Mouse (Mus musculus): ENCODE data around the gene Lag3.

The Lag3 gene

DNA sequence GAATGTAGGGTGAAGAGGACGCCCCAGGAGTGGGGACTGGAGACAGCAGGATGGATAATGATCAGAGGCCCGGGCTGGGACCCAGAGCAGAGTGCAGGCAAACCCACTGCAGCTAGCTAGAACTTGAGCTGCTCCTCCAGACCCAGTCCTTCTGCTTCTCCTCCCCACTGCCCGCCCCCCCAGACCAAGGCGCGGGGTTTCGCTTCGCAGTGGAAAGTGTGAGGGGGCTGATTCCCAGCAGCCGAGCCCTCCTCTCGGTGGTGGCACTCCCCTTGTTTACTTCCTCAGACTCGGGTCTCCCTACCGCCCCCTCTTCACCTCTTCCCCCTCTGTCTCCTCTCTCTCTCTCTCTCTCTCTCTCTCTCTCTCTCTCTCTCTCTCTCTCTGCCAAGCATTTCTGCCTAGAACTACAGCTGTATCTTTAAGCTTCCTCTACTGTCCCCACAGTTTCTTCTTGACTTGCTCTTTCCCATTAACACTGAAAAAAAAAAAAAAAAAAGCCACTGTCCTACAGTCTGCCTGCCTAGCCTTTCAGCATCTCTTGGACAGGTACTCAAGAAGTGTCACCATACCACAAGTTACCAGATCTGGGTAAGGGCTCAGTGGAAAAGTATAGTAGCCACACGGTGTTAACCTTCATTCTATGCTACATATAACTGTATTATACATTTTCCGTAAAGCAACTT is at the start of gene Lag3:
Lag3 (minus strand) TSS at position 173 of the 686 bp plus-strand sequence.
- no peak for DNase-seq (ENCODE audit: low read depth)

DNA sequence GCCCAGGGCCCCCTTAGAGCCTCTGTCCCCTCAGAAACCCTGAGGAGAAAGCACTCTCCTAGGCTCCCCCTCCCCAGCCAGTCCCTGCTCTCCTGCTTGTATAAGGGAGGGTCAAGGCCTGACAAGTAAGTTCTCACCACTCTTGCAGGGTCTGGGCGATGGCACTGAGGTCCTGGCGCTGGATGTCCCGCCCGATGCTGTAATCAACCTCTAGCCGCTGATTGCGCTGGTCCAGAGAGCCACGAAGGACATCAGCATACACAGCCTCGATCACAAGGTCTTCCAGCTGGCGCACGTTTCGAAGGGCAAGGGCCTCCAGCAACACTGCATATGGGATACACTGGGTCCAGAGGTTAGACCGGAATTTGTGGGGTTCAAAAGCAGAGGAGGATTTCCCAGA is 49.5 kb upstream of the Lag3 start:
- DNase-seq (ENCODE audit: low read depth): no peak

DNA sequence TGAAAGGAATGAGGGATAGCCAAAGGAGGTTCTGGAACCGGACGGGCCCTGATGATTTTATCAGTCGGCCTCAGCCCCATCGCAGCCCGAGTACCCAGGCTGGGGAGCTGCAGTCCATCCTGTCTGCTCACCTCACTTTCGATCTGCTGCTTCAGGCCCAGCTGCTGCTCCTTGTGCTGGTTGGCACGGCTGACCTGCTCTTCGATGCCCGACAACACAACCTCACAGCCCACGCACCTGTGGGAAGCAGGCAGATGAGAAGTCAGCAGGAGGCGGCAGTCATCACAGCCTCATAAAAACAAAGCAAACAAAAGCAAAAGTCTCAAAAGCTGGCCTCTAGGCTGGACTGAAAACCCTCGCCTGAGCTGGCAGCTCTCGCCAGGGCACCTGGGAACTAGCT is 48.5 kb upstream of the Lag3 start:
- no peak for DNase-seq (ENCODE audit: low read depth)

DNA sequence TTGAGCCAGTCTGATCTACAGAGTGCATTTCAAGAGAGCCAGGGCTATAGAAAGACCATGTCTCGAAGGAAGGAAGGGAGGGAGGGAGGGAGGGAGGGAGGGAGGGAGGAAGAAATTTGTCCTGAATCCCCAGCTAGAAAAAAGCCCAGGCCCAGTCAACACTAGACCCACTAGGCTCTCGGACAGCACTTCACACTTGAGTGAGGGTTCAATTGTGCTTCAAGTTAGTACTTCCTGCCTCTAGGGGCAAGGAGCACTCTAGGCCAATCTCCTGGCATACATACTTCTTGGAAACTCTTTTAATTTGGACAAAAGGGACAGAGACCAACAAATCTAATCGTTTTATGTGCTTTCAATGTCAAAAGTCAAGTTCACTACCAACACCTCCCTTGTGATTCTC is 46.6 kb upstream of the Lag3 start:
- no peak for DNase-seq (ENCODE audit: low read depth)

DNA sequence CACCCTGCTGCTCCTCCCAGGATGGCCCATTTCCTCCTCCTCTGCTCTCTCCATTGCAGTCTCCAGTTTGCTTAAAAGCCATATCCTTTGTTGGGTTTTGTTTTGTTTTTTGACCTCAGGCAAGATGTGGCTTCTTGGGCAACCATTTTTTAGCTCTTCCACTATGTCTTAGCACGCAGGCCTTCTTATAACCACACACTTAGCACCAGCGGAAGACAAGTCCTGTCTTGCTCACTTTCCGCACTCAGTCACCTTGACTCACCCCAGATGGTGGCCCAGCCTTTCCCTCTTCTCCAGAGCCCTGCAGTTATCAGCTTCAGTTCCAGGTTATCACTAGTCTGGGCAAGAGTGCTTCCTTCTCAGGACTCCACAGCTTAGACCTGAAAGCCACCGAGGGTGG is 43.7 kb upstream of the Lag3 start:
- no peak for DNase-seq (ENCODE audit: low read depth)

DNA sequence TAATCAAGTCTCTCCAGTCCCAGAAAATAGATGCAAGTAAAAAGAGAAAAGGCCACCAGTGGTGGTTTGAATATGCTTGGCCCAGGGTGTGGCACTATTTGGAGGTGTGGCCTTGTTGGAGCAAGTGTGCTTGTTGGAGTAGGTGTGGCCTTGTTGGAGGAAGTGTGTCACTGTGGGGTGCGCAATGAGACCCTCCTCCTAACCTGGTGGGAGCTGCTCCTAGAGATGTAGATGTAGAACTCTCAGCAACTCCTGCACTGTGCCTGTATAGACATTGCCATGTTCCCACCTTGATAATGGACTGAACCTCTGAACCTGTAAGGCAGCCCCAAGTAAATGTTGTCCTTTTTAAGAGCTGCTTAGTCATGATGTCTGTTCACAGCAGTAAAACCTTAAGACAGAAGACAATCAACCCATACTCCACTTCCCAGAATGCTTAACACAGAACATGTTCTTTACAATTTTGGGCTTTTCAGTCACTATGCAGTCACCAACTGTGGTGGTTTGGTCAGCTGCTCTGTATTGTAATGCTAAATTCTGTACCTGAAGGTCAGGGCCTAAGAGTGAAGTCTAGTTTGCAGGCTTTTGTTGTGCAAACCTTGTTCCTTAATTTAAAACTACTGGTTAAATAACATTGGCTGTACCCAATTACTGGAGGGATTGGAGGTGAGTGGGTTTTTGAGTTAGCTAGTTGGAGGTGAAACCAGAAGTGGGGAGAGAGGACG is 42.6 kb upstream of the Lag3 start:
- DNase-seq (ENCODE audit: low read depth): no peak

DNA sequence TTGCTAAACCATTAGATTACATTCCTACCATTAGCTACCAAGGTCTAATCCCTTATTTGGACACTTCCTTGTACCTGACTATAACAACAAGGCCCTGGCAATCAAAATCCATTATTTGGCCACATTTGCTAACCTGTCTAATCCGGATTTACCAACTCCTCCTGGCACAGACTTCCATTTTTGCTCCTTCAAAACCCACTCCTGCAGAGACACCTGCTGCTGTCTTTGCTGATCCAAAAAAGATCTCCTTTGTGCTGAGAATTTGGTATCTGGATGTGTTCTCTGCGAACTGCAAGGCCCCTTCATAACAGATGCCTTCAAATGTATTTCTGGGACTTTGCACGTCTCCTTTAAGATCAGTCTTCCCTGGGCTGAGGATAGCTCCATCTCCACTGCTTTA is 32.0 kb upstream of the Lag3 start:
- DNase-seq (ENCODE audit: low read depth): no peak

DNA sequence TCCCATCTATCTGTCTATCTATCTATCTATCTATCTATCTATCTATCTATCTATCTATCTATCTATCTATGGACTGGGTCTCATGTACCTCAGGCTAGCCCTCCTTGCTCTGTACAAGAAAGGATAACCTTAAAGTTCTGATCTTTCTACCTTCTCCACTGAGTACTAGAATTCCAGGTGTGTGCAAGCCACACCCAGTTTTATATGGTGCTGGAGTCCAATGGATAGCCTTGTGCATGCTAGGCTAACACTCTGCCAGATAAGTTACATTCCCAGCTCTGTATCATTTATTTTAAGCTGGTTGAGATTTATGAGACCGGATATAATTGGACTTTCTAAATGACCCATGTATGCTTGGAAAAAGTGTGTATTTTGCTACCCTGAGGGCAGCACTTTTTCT is 30.2 kb upstream of the Lag3 start:
- no peak for DNase-seq (ENCODE audit: low read depth)

DNA sequence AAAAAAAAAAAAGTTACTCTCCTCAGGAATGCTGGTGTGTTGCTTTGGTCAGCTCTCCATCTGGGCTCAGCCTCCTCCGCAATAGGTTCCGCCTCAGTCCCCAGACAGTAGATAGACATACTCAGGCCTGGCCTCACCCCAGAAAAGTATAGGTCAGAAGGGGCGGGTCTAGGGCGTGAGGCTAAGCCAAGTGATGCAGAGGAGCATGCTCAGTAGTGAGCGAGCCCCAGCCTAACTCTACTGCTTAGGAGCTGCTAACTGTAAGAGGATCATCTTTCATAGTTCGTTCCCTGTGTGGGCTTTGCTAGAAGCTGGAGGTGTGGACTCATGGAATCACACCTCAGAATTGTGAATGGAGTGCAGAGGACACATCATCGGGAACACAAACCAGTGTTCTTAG is 27.0 kb upstream of the Lag3 start:
- DNase-seq (ENCODE audit: low read depth): no peak

DNA sequence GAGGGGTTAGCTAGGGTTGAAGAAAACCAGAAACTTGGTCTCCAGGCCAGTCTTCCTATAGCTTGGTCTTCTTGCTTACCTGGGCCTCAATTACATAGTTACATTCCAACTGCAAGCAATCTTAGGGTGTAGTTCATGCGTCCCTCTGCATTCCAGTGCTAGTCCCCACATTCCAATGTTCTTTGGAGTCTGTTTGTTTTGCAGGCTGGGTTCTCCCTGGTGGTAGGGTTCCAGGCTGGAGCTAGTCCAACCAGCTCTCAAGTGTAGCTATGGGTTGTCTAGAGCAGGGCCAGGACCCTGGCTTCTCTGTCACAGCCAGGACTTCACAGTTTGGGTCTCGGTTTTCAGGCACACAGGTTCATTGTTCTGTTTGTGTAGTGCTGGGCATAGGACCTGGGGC is 26.0 kb upstream of the Lag3 start:
- no peak for DNase-seq (ENCODE audit: low read depth)

DNA sequence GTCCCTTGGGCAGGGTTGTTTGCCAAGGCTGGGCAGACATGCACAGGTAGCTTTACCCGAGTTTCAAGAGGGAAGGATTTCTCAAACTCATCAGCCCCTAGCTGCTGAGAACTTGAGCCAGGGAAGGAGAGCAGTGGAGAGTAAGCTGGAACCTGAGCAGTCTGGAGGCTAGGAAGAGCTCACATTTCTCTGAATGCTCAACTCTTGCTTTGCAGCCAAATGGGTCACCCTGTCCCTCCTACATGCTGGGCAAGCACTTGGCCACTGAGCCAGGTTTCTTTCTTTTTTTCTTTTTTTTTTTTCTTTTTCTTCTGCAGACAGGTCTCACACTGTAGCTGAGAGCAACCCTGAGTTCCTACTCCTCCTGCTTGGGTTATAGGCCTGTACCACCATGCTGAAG is 25.2 kb upstream of the Lag3 start:
- DNase-seq (ENCODE audit: low read depth): no peak

DNA sequence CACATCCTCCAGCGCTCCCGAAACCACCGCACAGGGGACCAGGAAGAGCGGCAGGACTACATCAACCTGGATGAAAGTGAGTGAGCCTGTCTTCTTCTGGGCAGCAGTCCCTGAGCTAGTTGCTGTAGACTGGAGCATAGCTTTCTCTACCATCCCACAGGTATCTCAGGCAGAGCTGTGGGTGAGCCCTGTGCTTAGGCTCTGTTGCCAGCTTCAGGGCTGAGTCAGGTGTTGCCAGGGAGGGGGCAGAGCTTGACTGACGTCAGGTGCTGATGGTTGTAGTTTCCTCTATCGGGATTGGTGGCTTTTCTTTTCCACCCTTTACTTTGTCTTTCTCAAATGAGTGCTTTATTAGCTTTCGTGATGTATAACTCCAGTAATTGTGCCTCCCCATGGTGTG is 23.2 kb upstream of the Lag3 start:
- DNase-seq (ENCODE audit: low read depth): no peak

DNA sequence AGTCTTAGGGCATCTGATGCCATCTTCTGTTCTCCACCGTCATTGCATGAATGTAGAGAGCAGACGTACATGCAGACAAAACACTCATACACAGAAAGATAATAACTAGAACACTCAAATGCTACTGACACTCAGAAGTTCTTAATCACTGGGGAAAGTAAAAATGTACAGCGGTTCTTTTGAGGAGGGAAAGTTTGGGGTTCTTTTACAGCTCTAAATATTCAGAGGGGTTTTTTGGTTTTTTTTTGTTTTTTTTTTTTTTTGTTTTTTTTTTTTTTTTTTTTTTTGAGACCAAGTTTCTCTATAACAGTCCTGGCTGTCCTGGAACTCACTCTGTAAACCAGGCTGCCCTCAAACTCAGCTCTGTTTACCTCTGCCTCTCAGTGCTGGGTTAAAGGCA is 21.6 kb upstream of the Lag3 start:
- DNase-seq (ENCODE audit: low read depth): peak; percentile 23

DNA sequence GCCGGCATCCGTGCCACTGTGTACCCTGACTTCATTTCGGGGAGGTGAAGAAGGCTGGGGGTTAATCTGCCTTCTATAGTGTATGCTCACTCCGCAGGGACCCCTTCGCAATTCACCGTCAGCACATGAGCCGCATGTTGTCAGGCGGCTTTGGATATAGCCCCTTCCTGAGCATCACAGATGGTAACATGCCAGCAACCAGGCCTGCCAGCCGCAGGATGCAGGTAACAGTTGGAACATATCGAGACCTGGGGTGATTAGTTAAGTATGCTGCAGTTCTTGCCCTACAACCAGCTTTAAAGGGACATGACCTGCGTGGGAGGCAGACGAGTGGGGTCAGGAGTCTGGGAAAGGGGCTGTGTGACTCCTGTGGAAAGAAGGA is 20.8 kb upstream of the Lag3 start:
- no peak for DNase-seq (ENCODE audit: low read depth)

DNA sequence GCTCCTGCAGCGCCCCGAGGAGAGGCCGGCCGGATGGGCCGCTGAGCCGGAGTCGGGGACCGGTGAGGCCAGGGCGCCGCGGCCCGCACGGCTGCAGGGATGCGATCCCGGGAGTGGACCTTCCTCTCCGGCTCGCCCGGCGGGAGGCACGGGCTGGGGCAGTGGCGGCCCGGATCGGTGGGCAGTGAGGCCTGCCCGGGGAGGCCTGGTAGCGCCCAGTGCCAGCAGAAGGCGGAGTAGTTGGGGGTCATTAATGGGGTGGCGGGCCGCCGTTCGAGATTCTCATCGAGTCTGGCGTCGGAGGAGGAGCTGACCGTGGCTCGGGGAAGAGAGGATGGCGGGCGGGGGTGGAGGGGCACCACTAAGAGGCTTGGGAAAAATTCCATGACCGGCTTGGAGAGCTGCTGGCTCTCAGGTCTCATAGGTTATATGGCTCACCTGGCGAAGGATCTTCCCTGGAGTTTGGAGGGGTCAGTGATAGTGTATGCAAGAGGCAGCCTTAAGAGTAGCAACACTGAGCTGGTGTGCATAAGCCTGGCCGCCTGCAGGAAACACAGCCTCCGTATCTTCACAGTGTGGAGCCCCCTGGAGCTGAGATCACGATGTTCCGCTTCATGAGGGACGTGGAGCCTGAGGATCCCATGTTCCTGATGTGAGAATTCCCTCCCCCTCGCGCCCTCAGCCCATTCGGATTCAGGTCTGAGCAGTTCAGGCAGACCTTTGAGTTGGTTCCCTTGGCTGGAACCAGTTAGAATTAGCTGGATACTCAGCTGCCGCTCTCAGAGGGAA is 20.2 kb upstream of the Lag3 start:
- peak; percentile 56 for DNase-seq (ENCODE audit: low read depth)

DNA sequence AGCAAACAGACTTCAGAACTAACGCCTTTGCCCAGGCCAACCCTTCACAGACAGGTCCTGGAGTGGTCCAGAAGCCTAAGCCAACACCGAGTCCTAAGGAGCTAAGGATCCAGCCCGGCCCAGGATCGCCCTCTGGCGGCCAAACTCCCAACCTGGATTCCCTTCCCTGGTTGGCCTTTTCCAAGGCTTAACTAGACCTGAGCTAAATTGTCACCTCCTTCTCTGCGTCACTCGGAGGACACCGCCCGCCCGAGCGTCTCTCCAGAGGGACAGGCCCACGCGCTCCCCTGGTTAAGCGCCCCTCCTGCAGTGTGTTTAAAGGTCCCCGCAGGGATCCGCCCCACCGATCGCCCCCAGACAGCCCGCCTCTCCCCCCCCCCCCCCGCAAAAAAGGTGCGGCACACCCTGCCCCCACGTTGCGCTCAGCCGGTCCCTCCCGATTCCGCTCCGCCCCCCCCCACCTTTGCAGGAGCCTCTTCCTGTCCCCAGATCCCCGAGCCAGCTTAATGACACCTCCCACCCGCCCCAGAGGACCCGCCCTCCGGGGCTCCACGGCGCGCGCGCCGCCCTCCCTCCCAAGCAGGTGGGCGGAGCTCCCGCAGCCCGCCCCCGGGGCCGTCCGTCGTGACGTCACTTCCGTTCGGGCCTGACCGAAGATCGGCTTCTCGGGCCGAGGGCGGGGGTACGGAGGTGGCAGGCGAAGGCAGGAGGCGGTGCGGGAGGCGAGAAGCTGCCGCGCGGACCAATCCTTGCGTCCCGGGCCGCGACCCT is 19.4 kb upstream of the Lag3 start, which contains the start of gene Mlf2:
Mlf2 (plus strand) TSS at position 633 of the 771 bp plus-strand sequence.
- peak; percentile 98 for DNase-seq (ENCODE audit: low read depth)

DNA sequence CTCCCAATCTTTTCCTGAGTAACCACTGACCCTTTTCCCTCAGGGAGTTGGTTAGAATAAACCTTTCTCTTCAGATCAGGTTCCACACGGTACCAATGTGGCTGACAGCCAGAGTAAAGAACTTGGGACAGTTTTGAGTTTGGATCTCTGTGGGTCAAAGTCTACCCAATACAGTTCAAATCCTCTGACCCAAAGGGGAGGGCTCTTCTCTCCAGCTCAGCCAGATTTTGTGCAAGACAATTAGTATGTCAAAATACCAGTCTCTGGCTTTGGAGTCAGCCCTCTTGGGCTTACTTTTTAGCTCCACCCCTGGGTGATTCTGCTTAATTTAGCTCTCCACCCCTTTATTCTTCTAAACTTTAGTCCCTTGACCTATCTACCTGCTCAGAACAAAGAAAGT is 18.7 kb upstream of the Lag3 start:
- DNase-seq (ENCODE audit: low read depth): no peak

DNA sequence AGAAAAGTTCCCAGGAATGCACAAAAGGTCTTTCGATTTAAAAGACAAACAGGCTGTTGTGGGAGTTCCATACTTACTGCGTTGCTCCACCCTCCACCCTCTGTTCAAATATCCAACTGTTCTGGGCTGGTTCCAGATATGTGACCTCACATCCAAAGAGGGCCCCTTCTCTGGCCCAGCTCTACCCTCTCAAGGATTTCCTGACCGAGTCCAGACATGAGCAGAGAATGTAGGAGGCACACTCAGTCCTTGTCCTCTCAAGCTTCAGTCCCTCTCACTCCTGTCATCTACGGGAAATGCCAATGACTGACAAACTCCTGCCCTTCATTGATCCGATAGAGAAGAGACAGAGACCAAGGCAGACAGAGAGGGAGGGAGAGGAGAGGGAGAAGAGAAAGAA is 14.4 kb upstream of the Lag3 start:
- DNase-seq (ENCODE audit: low read depth): peak; percentile 29

DNA sequence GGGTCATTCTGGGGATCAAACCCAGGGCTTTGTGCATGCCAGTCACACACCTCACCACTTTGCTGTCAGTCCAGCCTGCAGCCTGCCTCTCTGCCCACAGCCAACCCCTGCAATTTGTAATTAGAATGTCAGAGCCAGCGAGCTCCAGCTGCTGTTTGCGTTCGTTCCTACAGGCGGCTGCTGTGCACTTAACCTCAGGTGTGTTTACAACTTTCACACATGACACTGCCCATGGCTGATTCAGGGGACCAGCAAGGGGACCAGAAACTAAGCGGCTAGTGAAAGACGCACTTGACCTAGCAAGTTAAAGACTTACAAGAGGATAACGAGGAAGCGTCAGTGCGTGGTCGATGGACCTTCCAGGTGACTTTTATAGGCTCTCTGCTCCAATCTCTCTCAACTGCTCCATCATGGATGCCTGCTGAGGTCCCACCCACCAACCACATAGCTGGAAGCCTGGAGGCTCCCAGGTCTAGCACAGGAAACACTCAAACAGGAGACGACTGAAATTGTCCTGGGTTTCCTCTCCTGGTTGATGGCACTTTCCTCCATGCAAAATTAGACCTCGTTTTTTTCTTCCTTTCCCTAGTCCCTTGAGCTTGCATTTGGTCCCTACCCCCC is 13.8 kb upstream of the Lag3 start:
- no peak for DNase-seq (ENCODE audit: low read depth)

DNA sequence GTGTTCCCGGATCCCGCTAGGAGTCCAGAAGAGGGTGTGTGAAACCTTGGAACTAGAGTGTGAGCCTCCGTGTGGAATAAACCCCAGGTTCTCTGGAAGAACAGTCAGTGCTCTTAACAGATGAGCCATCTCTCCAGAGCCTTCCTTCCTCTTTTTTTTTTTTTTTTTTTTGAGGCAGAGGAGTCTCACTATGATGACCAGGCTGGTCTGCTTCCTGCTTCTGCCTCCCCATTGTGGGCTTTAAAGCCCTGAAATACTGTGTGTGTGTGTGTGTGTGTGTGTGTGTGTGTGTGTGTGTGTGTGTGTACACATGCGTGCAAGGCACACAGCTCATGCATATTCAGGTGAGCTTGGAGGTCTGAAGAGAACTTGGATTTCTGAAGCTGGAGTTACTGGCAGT is 10.0 kb upstream of the Lag3 start:
- DNase-seq (ENCODE audit: low read depth): peak; percentile 85

DNA sequence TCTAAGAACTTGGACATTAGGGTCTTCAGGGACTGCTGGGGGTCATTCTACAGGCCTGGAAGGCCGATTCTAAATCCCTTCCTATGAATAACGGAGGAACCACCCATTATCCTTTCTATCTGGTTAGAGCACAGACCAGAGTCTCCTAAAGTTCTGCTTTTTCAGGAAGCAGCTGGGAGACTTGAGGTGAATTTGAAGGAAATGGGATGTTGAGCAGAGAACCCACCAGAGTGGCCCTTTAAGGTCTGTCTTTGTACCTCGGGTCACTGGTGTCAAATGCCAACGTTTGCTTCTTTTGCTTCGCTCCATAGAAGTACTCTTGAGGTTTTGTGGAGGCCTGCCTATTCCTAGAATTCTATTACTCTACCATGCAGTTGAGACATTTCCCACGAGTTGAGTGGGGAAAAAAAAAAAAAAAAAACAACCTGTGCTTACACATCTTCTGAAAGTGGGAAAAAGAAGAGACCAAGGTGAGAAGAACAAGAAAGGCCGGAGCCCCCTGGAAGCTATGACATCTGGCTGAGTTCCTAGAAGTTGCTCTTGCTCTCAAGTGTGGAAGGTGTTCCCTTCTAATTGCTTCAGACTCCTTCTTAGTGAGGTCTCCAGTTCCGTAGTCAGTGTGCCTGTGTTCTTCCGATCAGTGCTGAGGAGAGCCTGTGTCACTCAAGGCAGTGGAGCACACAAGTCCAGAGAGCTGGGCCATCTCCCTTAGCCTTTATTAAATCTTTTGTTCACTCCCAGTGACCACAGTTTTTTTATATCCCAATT is 9.0 kb upstream of the Lag3 start:
- DNase-seq (ENCODE audit: low read depth): peak; percentile 55

All from 416B (cell line).